Mouse (Mus musculus): Measurements from ENCODE around the gene Ly6c2. TPM values are rescaled to one million over a fixed set of nuclear protein-coding genes. Genes with fewer than 3 reads are reported as not detected.

Gene Ly6c2
- total RNA-seq, 2 experiments from 2014 or later, result 4.4 to 5.2 TPM

Other genes starting within 250 kb of the Ly6c2 start
- gene 2010109I03Rik, start 214.9 kb downstream of the Ly6c2 start, total RNA-seq (2021), result not detected
- under 1 TPM in 1 of 2 experiments, not detected in 1; 0.30 TPM for gene Ly6i, start 128.5 kb downstream of the Ly6c2 start, total RNA-seq (2021)
- gene Ly6a, start 113.9 kb downstream of the Ly6c2 start, total RNA-seq (2021), result 10 to 100 TPM; 44.1 to 56.3 TPM
- 100 to 1,000 TPM; 107 to 124 TPM for gene Ly6c1, start 63.1 kb downstream of the Ly6c2 start, total RNA-seq (2021)
- gene Ly6g, start 43.3 kb upstream of the Ly6c2 start, total RNA-seq (2021), result not detected
- gene BC025446, start 104.4 kb upstream of the Ly6c2 start, total RNA-seq (2021), result not detected
- gene Ly6f, start 156.5 kb upstream of the Ly6c2 start, total RNA-seq (2021), result not detected

Measured in gastrocnemius, postnatal 36 days (tissue).